Mouse (Mus musculus): Measurements from ENCODE around the gene Tmem79.
"Not testable (repeated sequence)": the region's sequence is repeated elsewhere in the genome, so short reads cannot be mapped to it uniquely, and the experiment has no call there.

Tmem79 gene

DNA sequence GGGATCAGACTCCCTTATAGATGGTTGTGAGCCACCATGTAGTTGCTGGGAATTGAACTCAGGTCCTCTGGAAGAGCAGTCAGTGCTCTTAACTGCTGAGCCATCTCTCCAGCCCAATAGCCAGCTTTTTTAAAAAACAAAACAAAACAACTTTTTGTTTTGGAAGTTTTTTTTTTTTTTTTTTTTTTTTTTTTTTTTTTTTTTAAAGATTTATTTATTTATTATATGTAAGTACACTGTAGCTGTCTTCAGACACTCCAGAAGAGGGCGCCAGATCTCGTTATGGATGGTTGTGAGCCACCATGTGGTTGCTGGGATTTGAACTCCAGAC, 50.4 kb downstream of the Tmem79 start:
- DNase-seq (ENCODE audit: low spot score) = not testable (repeated sequence)

DNA sequence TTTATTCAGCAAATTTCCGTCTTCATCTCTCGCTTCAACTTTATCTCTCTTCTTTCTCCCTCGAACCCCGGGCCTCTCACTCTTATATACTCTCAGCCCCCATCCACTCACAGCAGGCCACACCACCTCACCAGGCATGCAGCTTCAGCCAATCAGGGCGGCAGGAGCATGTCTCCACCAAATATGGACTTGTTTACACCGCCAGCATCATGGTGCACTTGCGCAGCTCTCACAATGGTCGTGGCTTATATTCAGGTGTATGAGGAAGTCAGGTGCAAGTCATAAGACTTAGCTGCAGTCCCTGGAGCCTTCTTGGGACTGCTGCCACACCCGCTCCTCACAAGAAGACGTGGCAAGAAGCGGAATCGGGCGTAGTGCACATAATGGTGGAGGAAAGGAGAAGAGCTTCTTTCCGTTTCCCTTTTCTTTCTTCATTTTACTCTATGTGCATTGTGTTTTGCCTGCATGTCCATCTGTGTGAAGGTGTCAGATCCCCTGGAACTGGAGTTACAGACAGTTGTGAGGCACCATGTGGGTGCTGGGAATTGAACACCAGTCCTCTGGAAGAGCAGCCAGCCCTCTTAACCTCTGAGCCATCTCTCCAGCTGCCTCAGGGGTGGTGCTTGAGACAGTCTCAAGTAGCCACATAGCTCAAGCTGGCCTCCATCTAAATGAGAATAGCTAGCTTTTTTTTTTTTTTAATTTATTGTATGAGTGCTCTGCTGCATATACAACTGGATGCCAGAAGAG, 51.0 kb downstream of the Tmem79 start:
- not testable (repeated sequence) for DNase-seq (ENCODE audit: low spot score)

DNA sequence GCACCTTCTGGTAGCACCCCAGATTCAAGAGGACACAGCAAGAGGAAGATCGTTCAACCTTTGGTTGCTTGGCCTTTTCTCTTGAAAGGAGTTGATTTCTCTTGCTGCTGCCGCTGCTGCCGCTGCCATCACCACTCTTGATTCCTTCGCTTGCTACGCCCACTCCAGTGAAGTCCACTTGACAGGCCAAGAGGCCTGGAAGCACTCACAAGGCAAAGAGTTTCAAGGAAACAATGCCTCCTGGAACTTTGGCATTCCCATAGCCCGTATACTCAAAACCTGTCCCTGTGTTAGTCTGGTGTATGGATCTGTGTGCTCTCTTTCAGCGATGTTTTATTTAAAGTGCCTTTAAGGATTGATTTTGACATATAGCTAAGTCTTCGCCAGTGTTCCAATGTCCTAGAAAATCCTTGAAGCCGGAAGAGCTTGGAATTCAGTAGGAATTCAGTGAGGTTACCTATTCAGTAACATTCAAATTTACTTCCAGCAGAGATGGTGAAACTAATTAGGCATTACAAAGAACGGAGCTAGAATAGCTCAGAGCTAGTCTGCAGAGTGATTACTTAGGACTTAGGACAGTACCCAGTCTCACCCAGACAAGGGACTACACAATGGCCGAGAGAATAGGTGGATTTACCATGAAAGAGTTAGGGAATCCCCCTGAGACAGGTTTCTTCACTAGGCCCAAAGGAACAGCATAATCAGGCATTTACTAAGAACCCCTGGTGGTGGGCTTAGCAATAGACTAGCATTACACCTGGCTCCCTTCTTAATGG, 54.6 kb downstream of the Tmem79 start:
- not testable (repeated sequence) for DNase-seq (ENCODE audit: low spot score)

DNA sequence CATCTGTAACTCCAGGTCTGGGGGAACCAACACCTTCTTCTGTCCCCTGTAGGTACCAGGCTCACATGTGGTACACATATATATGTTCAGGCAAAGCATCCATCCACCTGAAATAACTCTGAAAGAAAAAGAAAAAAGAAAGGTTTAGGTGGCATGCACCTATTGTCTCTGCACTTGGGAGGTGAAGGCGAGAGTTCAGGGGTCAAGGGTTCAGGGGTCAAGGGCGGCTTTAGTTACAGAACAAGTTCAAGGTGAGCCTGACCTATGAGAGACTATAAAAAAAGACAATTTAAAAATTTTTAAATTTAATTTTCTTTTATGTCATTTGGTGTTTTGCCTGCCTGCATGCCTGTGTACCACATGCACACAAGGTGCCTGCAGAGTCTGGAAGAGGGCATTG, 55.9 kb downstream of the Tmem79 start:
- no peak for DNase-seq (ENCODE audit: low spot score)
